Mouse (Mus musculus) limb, embryonic 13.5 days (tissue): ENCODE data around the gene Arfgap2. TPM values are rescaled to one million over a fixed set of nuclear protein-coding genes. Genes with fewer than 3 reads are reported as not detected.

Experiments used
- ATAC-seq: fragments of 200-750 bp; cut with Nextera tagmentation; 2 replicates; pipeline ENCODE4 v1.8.0; 2017; ENCODE audit warnings: low read depth, moderate number of reproducible peaks, moderate TSS enrichment; ENCODE audit not compliant: low FRiP score
- H3K27ac ChIP-seq: fragments of 300-500 bp; sonication (generic); 2 replicates; pipeline ENCODE4 v1.5.1; 2015; ENCODE audit warnings: inconsistent platforms, mild to moderate bottlenecking, moderate library complexity
- H3K27me3 ChIP-seq: fragments of 300-500 bp; sonication (generic); 2 replicates; pipeline ENCODE4 v1.6.1; 2015; ENCODE audit warnings: mild to moderate bottlenecking, inconsistent platforms
- H3K36me3 ChIP-seq: fragments of 300-500 bp; sonication (generic); 2 replicates; pipeline ENCODE4 v1.6.1; 2015; ENCODE audit warnings: inconsistent platforms, mild to moderate bottlenecking, moderate library complexity
- H3K4me1 ChIP-seq: fragments of 300-500 bp; sonication (generic); 2 replicates; pipeline ENCODE4 v1.6.1; 2015; ENCODE audit warnings: inconsistent platforms
- H3K4me2 ChIP-seq: fragments of 300-500 bp; sonication (generic); replicated peaks from 2 replicates; pipeline ENCODE4 v1.6.1; 2015; ENCODE audit warnings: inconsistent platforms, mild to moderate bottlenecking, moderate library complexity
- H3K4me3 ChIP-seq: fragments of 300-500 bp; sonication (generic); 2 replicates; pipeline ENCODE4 v1.5.1; 2015; ENCODE audit warnings: moderate library complexity, mild to moderate bottlenecking, inconsistent platforms
- H3K9ac ChIP-seq: fragments of 300-500 bp; sonication (generic); 2 replicates; pipeline ENCODE4 v1.6.1; 2015; ENCODE audit warnings: mild to moderate bottlenecking, inconsistent platforms
- H3K9me3 ChIP-seq: fragments of 300-500 bp; sonication (generic); 2 replicates; pipeline ENCODE4 v1.6.1; 2016; ENCODE audit warnings: inconsistent platforms
- WGBS: fragments of 180-500 bp; shearing (Covaris S2); methylation state at CpG from one replicate; pipeline ENCODE4 v1.1.7; 2015; 5-methylcytosine and 5-hydroxymethylcytosine counted together
- polyA plus RNA-seq: library from polyadenylated mRNA; unstranded; fragments of >200 nt; fragmentation: Nextera tagmentation; extraction: Ambion mirVana; gene quantifications from 2 replicates; pipeline ENCODE4 v1.2.1, GENCODE M21; 2015

Gene Arfgap2
- polyA plus RNA-seq, 1 experiment from 2014 or later, result 89.0 TPM

- whole genome bisulfite sequencing, result 75% methylated on average over 2 of the region's 2 CpGs
- no peak overlapping the region for H3K4me2 ChIP-seq
- H3K4me1 ChIP-seq, result no peaks in the 10 kb centered on the region
- ATAC-seq, result no peak
- no peaks in the 10 kb centered on the region for H3K36me3 ChIP-seq
- no peak overlapping the region for H3K4me3 ChIP-seq
- no peak overlapping the region for H3K9ac ChIP-seq
- no peaks in the 10 kb centered on the region for H3K9me3 ChIP-seq
- no peaks in the 10 kb centered on the region for H3K27me3 ChIP-seq
- H3K27ac ChIP-seq, result no peak overlapping the region
These were observed 57.1 kb downstream of the Arfgap2 start for GRCm38 (mm10) chr2:91321923-91322322.

- no peaks in the 10 kb centered on the region for H3K4me1 ChIP-seq
- H3K4me3 ChIP-seq, result no peak overlapping the region
- H3K9ac ChIP-seq, result no peak overlapping the region
- H3K4me2 ChIP-seq, result no peak overlapping the region
- H3K27ac ChIP-seq, result no peak overlapping the region
- WGBS, result 63% methylated on average over 4 of the region's 4 CpGs
- no peak for ATAC-seq
- H3K36me3 ChIP-seq, result no peaks in the 10 kb centered on the region
- H3K9me3 ChIP-seq, result no peaks in the 10 kb centered on the region
- H3K27me3 ChIP-seq, result no peaks in the 10 kb centered on the region
These were observed 57.7 kb downstream of the Arfgap2 start for GRCm38 (mm10) chr2:91322490-91322889.

- no peaks in the 10 kb centered on the region for H3K4me1 ChIP-seq
- no peak for ATAC-seq
- WGBS, result 68% methylated on average over 1 of the region's 1 CpGs
These were observed 59.6 kb downstream of the Arfgap2 start for GRCm38 (mm10) chr2:91324346-91324745.

GRCm38 (mm10) chr2:91324761-91325421, 60.1 kb downstream of the Arfgap2 start:
- Histone ChIP-seq H3K9me3 (no peaks in the 10 kb centered on the region), H3K9ac (no peak overlapping the region), H3K4me2 (no peak overlapping the region), H3K4me3 (no peak overlapping the region), H3K27ac (peak overlapping the region; percentile 8; the same call in 1 of the 2 replicates), H3K27me3 (no peaks in the 10 kb centered on the region), H3K36me3 (no peaks in the 10 kb centered on the region), H3K4me1 (no peaks in the 10 kb centered on the region)
- no peak for ATAC-seq
- WGBS, result 53% methylated on average over 15 of the region's 15 CpGs

More at GRCm38 (mm10) chr2:91324346-91324745, 59.6 kb downstream of the Arfgap2 start:
- H3K9me3 ChIP-seq, result no peaks in the 10 kb centered on the region
- H3K36me3 ChIP-seq, result no peaks in the 10 kb centered on the region
- H3K4me3 ChIP-seq, result no peak overlapping the region
- H3K27ac ChIP-seq, result peak overlapping the region; percentile 8; the same call in 1 of the 2 replicates
- H3K9ac ChIP-seq, result no peak overlapping the region
- H3K4me2 ChIP-seq, result no peak overlapping the region
- H3K27me3 ChIP-seq, result no peaks in the 10 kb centered on the region

Other genes starting within 250 kb of the Arfgap2 start
- gene Rapsn, start 229.4 kb upstream of the Arfgap2 start, polyA plus RNA-seq, result 18.3 and 19.2 TPM in 2 replicates
- 316 and 328 TPM in 2 replicates for gene Psmc3, start 211.0 kb upstream of the Arfgap2 start, polyA plus RNA-seq
- gene Slc39a13, start 194.6 kb upstream of the Arfgap2 start, polyA plus RNA-seq, result 59.9 and 67.5 TPM in 2 replicates
- 4.6 and 6.0 TPM in 2 replicates for gene Spi1, start 182.6 kb upstream of the Arfgap2 start, polyA plus RNA-seq
- gene Mybpc3, start 146.8 kb upstream of the Arfgap2 start, polyA plus RNA-seq, result not detected in 2 replicates
- gene Madd, start 81.1 kb upstream of the Arfgap2 start, polyA plus RNA-seq, result 10.8 and 11.8 TPM in 2 replicates
- 1.7 TPM in 2 replicates for gene Nr1h3, start 62.1 kb upstream of the Arfgap2 start, polyA plus RNA-seq
- gene Acp2, start 62.1 kb upstream of the Arfgap2 start, polyA plus RNA-seq, result 30.2 and 34.6 TPM in 2 replicates
- gene Ddb2, start 28.0 kb upstream of the Arfgap2 start, polyA plus RNA-seq, result 23.6 and 26.7 TPM in 2 replicates
- gene Pacsin3, start 9.0 kb upstream of the Arfgap2 start, polyA plus RNA-seq, result 44.8 and 47.4 TPM in 2 replicates
- gene 1110051M20Rik, start 179.7 kb downstream of the Arfgap2 start, polyA plus RNA-seq, result 77.2 and 79.4 TPM in 2 replicates
- 8.2 and 9.0 TPM in 2 replicates for gene Lrp4, start 192.5 kb downstream of the Arfgap2 start, polyA plus RNA-seq